Mouse (Mus musculus) embryo, embryonic 11 days (tissue): Measurements from ENCODE around the gene Gm47429.
"Not testable (repeated sequence)": the region's sequence is repeated elsewhere in the genome, so short reads cannot be mapped to it uniquely, and the experiment has no call there.

Experiments used
- DNase-seq: peaks from one replicate; pipeline ENCODE4 v3.0.0-alpha.2; 2015

Gene Gm47429

GRCm38 (mm10) chr13:50443812-50444211 is at the start of gene Gm47429:
Gene Gm47429, minus strand, starts transcription at chr13:50443912.
- DNase-seq = no peak

GRCm38 (mm10) chr13:50488510-50488909 is 44.8 kb upstream of the Gm47429 start:
- DNase-seq = not testable (repeated sequence)

GRCm38 (mm10) chr13:50467007-50467406 is 23.3 kb upstream of the Gm47429 start, which contains the start of gene Nutm2:
Gene Nutm2, plus strand, starts transcription at chr13:50467307.
- no peak for DNase-seq

- peak; percentile 20 for DNase-seq
Observed at GRCm38 (mm10) chr13:50464621-50465562, 21.2 kb upstream of the Gm47429 start.

- not testable (repeated sequence) for DNase-seq
Observed at GRCm38 (mm10) chr13:50460433-50460832, 16.7 kb upstream of the Gm47429 start.

GRCm38 (mm10) chr13:50453426-50453825 is 9.7 kb upstream of the Gm47429 start:
- DNase-seq = no peak

- not testable (repeated sequence) for DNase-seq
Observed at GRCm38 (mm10) chr13:50452266-50452665, 8.6 kb upstream of the Gm47429 start.

- DNase-seq = no peak
Observed at GRCm38 (mm10) chr13:50445261-50445660, 1.5 kb upstream of the Gm47429 start.

- no peak for DNase-seq
Observed at GRCm38 (mm10) chr13:50426686-50427085, 17.0 kb downstream of the Gm47429 start.

- DNase-seq = no peak
Observed at GRCm38 (mm10) chr13:50424517-50424916, 19.2 kb downstream of the Gm47429 start.

- DNase-seq = no peak
Observed at GRCm38 (mm10) chr13:50423625-50424209, 20.0 kb downstream of the Gm47429 start.

GRCm38 (mm10) chr13:50418421-50418820 is 25.3 kb downstream of the Gm47429 start:
- DNase-seq = no peak

DNA sequence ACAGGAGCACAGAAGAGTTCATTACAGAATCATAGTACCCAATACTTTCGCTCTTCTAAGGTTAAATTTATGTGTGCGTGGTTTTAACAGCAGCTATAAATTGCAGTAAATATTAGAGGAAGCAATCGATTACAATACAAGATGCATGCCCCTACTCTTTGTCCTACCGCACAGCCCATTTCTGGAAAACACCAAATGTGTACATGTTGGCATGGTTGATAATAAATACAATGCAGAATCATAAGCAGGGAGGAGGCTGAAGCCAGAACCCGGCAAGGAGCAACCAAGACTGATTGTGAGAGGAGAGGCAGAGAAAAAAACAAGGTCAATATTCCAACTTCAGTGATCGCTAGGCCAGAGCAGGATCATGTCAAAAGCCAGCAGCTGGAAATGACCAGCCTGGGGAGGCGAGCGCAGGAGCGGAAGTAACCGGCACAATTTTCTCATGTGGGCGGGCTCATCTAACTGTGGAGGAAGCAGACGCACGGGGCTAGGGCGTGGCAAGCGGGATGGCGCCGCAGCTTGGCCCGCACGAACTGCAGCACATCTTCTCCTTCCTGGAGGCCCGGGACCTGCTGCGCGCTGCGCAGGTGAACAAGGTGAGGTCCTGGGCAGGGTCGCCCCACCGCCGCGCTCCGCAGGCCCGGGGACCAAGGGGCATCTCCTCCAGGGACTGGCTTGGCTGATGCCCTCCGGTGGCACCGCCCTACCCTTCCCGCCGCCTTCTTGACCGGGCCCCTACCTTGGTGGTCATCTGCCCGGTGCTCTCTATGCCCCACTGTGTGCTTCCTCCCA is 26.1 kb downstream of the Gm47429 start, which contains the start of gene Fbxw17:
Gene Fbxw17 (plus strand): TSS at position 476 of the 795 bp plus-strand sequence.
- peak; percentile 91 for DNase-seq
